Mouse (Mus musculus): ENCODE data around the gene Rtn1.

DNA sequence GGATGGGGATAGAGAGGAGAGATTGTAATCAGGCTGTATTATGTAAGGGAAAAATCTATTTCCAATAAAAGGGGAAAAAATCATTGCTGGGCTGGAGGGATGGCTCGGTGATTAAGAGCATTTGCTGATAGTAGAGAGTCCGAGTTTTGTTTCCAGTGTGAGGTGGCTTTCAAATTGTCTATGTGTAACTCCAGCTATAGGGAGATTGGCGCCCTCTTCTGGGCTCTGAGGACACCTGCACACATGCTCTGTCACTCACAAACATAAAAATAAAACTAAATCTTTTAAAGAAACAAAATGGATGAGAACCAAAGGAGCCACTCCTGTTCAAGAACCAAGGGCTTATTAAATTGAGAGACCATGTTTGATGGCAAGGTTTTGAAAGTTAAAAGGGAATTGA is 8.9 kb upstream of the Rtn1 start:
- TF ChIP-seq USF1 (IDR thresholded peaks at IDR 0.05; ENCODE audit: low read depth) (no peak), POLR2A (IDR thresholded peaks at IDR 0.05; ENCODE audit: insufficient read length, low read depth) (no peak), SRF (IDR thresholded peaks at IDR 0.05; ENCODE audit: control insufficient read depth, insufficient read length, low read depth) (no peak), MAX (IDR thresholded peaks at IDR 0.05; ENCODE audit: low read depth) (no peak), MYOG (IDR thresholded peaks at IDR 0.05; ENCODE audit: control insufficient read depth in 1 of 3, insufficient read depth in 1 of 3, insufficient read length in 2 of 3, low read depth in 2 of 3) (no peak), E2F4 (IDR thresholded peaks at IDR 0.05; ENCODE audit: insufficient read depth) (no peak), TCF12 (IDR thresholded peaks at IDR 0.05; ENCODE audit: insufficient read depth, poor library complexity, severe bottlenecking) (no peak), MYOD1 (IDR thresholded peaks at IDR 0.05; ENCODE audit: control insufficient read depth in 1 of 3, insufficient read length in 2 of 3, low read depth in 2 of 3) (no peak), CEBPB (IDR thresholded peaks at IDR 0.05; ENCODE audit: insufficient read depth, poor library complexity, severe bottlenecking) (no peak), TCF3 (IDR thresholded peaks at IDR 0.05; ENCODE audit: insufficient read length, low read depth) (no peak)

Measured in myocyte (in vitro differentiated cells).